Mouse (Mus musculus) heart, postnatal 0 days (tissue): ENCODE data around the gene Olfr643. TPM values are rescaled to one million over a fixed set of nuclear protein-coding genes. Genes with fewer than 3 reads are reported as not detected.

ENCODE experiments used
- ATAC-seq: fragments of 200-750 bp; cut with Nextera tagmentation; 2 replicates; pipeline ENCODE4 v1.8.0; 2017; ENCODE audit warnings: low read depth, moderate number of reproducible peaks, moderate library complexity; ENCODE audit not compliant: insufficient read depth
- DNase-seq: peaks from one replicate; pipeline ENCODE4 v3.0.0-alpha.2; 2016; ENCODE audit warnings: low spot score
- H3K27ac ChIP-seq: fragments of 300-500 bp; sonication (generic); 2 replicates; pipeline ENCODE4 v1.5.1; 2014; ENCODE audit warnings: low read depth, mild to moderate bottlenecking
- H3K27me3 ChIP-seq: fragments of 300-500 bp; sonication (generic); 2 replicates; pipeline ENCODE4 v1.6.1; 2014; ENCODE audit warnings: low read length, mixed read lengths; ENCODE audit not compliant: control insufficient read depth, insufficient read depth
- H3K36me3 ChIP-seq: fragments of 300-500 bp; sonication (generic); replicated peaks from 2 replicates; pipeline ENCODE4 v1.6.1; 2014; ENCODE audit warnings: low read length, mixed read lengths; ENCODE audit not compliant: control insufficient read depth, insufficient read depth
- H3K4me1 ChIP-seq: fragments of 300-500 bp; sonication (generic); 2 replicates; pipeline ENCODE4 v1.6.1; 2014; ENCODE audit warnings: antibody characterized with exemption; ENCODE audit not compliant: control insufficient read depth, insufficient read depth
- H3K4me2 ChIP-seq: fragments of 300-500 bp; sonication (generic); 2 replicates; pipeline ENCODE4 v1.6.1; 2014; ENCODE audit warnings: low read depth, mild to moderate bottlenecking, low read length, moderate library complexity
- H3K4me3 ChIP-seq: fragments of 300-500 bp; sonication (generic); 2 replicates; pipeline ENCODE4 v1.5.1; 2014; ENCODE audit warnings: low read depth, low read length
- H3K9ac ChIP-seq: fragments of 300-500 bp; sonication (generic); replicated peaks from 2 replicates; pipeline ENCODE4 v1.6.1; 2014; ENCODE audit warnings: low read depth, low read length, mixed read lengths
- H3K9me3 ChIP-seq: fragments of 300-500 bp; sonication (generic); replicated peaks from 2 replicates; pipeline ENCODE4 v1.6.1; 2016; ENCODE audit warnings: low read length; ENCODE audit not compliant: control insufficient read depth
- CTCF ChIP-seq: IDR thresholded peaks from 2 replicates; pipeline ENCODE4 v1.5.1; 2016; ENCODE audit warnings: antibody characterized with exemption, control low read depth, low read depth
- EP300 ChIP-seq: IDR thresholded peaks from 2 replicates; pipeline ENCODE4 v1.6.1; 2016; ENCODE audit warnings: antibody characterized with exemption, low read depth
- WGBS: fragments of 180-500 bp; shearing (Covaris S2); extraction: QIAGEN DNeasy Blood & Tissue Kit; methylation state at CpG from one replicate; pipeline ENCODE4 v1.1.7; 2014; 5-methylcytosine and 5-hydroxymethylcytosine counted together
- polyA plus RNA-seq: library from polyadenylated mRNA; unstranded; fragments of >200 nt; fragmentation: Nextera tagmentation; extraction: Ambion mirVana; gene quantifications from 2 replicates; pipeline ENCODE4 v1.2.1, GENCODE M21; 2015
- total RNA-seq: library from RNA; depleted of rRNA; stranded (reverse); fragments of >200 nt; gene quantifications from 2 replicates; pipeline ENCODE4 v1.2.3, GENCODE M21; 2014; ENCODE audit warnings: low replicate concordance

The Olfr643 gene
- total and polyA plus RNA-seq, 2 experiments from 2014 or later: not detected

GRCm38 (mm10) chr7:104103913-104104756 lies 33.1 kb downstream of the Olfr643 start:
- H3K9me3 ChIP-seq: no peaks in the 10 kb centered on the region

GRCm38 (mm10) chr7:104085365-104085764 lies 51.8 kb downstream of the Olfr643 start, which contains the start of gene Olfr645:
Gene Olfr645, minus strand, starts transcription at chr7:104085465.
- no peak within 1 kb of the TSS for H3K4me2 ChIP-seq
- no peak within 1 kb of the TSS for H3K27ac ChIP-seq
- 58% methylated on average over 1 of the region's 1 CpGs for WGBS
- no peaks in the 10 kb centered on the region for H3K27me3 ChIP-seq
- ATAC-seq (no peak), DNase-seq (no peak)
- TF ChIP-seq EP300: no peak
- no peak for TF ChIP-seq CTCF
- H3K9me3 ChIP-seq: no peaks in the 10 kb centered on the region
- no peaks in the 10 kb centered on the region for H3K36me3 ChIP-seq
- H3K4me1 ChIP-seq: no peaks in the 10 kb centered on the region
- H3K9ac ChIP-seq: no peak within 1 kb of the TSS
- no peak within 1 kb of the TSS for H3K4me3 ChIP-seq

More at GRCm38 (mm10) chr7:104103913-104104756, 33.1 kb downstream of the Olfr643 start:
- Histone ChIP-seq H3K4me3 (no peak overlapping the region), H3K27me3 (no peaks in the 10 kb centered on the region), H3K4me2 (no peak overlapping the region), H3K27ac (no peak overlapping the region), H3K9ac (no peak overlapping the region), H3K4me1 (no peaks in the 10 kb centered on the region), H3K36me3 (no peaks in the 10 kb centered on the region)
- ATAC-seq: no peak
- DNase-seq: no peak
- no peak for TF ChIP-seq CTCF
- no peak for TF ChIP-seq EP300
- 56% methylated on average over 4 of the region's 4 CpGs for WGBS

GRCm38 (mm10) chr7:104071769-104072168 lies 65.4 kb downstream of the Olfr643 start, which contains the start of gene Olfr644:
Gene Olfr644, minus strand, starts transcription at chr7:104071869.
- H3K27me3 ChIP-seq: no peaks in the 10 kb centered on the region
- WGBS: 55% methylated on average over 2 of the region's 2 CpGs
- H3K27ac ChIP-seq: no peak within 1 kb of the TSS
- H3K4me3 ChIP-seq: no peak within 1 kb of the TSS
- no peaks in the 10 kb centered on the region for H3K4me1 ChIP-seq
- no peak within 1 kb of the TSS for H3K9ac ChIP-seq
- no peak within 1 kb of the TSS for H3K4me2 ChIP-seq
- ATAC-seq: no peak
- TF ChIP-seq CTCF (no peak), EP300 (no peak)
- H3K36me3 ChIP-seq: no peaks in the 10 kb centered on the region
- no peak for DNase-seq
- no peaks in the 10 kb centered on the region for H3K9me3 ChIP-seq

- ATAC-seq (no peak), DNase-seq (no peak)
- TF ChIP-seq EP300 (no peak), CTCF (no peak)
- H3K9ac ChIP-seq: no peak within 1 kb of the TSS
- 36% methylated on average over 2 of the region's 2 CpGs for WGBS
- H3K9me3 ChIP-seq: no peaks in the 10 kb centered on the region
- H3K4me2 ChIP-seq: no peak within 1 kb of the TSS
- H3K4me1 ChIP-seq: no peaks in the 10 kb centered on the region
- no peaks in the 10 kb centered on the region for H3K36me3 ChIP-seq
- no peak within 1 kb of the TSS for H3K4me3 ChIP-seq
- no peaks in the 10 kb centered on the region for H3K27me3 ChIP-seq
- H3K27ac ChIP-seq: no peak within 1 kb of the TSS
Observed at GRCm38 (mm10) chr7:104061345-104061744, 75.9 kb downstream of the Olfr643 start, which contains the start of gene 4930516K23Rik. Gene 4930516K23Rik, minus strand, starts transcription at chr7:104061445.

GRCm38 (mm10) chr7:104059215-104059614 lies 78.0 kb downstream of the Olfr643 start:
- no peaks in the 10 kb centered on the region for H3K4me1 ChIP-seq
- no peaks in the 10 kb centered on the region for H3K27me3 ChIP-seq
- no peaks in the 10 kb centered on the region for H3K36me3 ChIP-seq
- no peak overlapping the region for H3K4me3 ChIP-seq
- H3K27ac ChIP-seq: no peak overlapping the region
- ATAC-seq (no peak), DNase-seq (no peak)
- H3K9ac ChIP-seq: no peak overlapping the region
- no peak for TF ChIP-seq EP300
- H3K4me2 ChIP-seq: no peak overlapping the region
- 77% methylated on average over 1 of the region's 1 CpGs for WGBS
- H3K9me3 ChIP-seq: no peaks in the 10 kb centered on the region

GRCm38 (mm10) chr7:104052566-104052965 lies 84.6 kb downstream of the Olfr643 start, which contains the start of gene Olfr642:
Gene Olfr642, minus strand, starts transcription at chr7:104052666.
- no peak for DNase-seq
- 42% methylated on average over 1 of the region's 1 CpGs for WGBS
- TF ChIP-seq EP300 (no peak), CTCF (no peak)

More at GRCm38 (mm10) chr7:104052566-104052965, 84.6 kb downstream of the Olfr643 start, which contains the start of gene Olfr642:
- Histone ChIP-seq H3K4me1 (no peaks in the 10 kb centered on the region), H3K27ac (no peak within 1 kb of the TSS), H3K4me2 (no peak within 1 kb of the TSS), H3K36me3 (no peaks in the 10 kb centered on the region), H3K4me3 (no peak within 1 kb of the TSS), H3K9me3 (no peaks in the 10 kb centered on the region), H3K9ac (no peak within 1 kb of the TSS), H3K27me3 (no peaks in the 10 kb centered on the region)
- no peak for ATAC-seq
